Comparison of ENCODE assay signal across 14 mouse cellular contexts in the genomic region with DNA sequence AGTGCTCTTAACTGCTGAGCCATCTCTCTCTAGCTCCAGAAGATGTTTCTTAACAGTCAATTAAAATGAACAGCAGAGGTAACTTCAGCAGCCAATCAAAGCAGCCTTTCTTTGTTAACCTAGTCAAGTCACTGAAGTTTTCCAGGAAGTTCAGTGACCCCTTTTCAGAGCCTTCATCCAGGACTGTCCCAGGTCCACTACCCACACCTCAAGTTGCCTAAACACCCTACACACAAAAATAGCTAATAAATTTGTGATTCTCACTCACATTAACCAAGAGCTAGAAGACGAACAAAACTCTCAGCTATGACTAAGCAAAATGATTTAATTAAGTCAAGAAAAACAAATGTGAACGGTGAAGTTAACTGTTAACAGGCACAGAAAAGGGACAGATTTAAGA.
A peak's percentile ranks its signal among the peaks of the same experiment; 100 is the strongest.
DNase-seq lines count a peak whose midpoint lies in the region; ATAC-seq and TF ChIP-seq lines count a peak whose summit lies in the region.
"Had no signal": no experiment of that assay in that cellular context is flagged by ENCODE, and none has a peak within 500 bp of the region (broad histone marks: within the 10 kb centered on the region; RNA-seq: fewer than 3 reads in every experiment).

No protein-coding gene starts in this region.

- no peak overlapping the region for H3K4me3 ChIP-seq in heart, embryonic 16.5 days (ENCODE audit: low read length)
- H3K4me3 ChIP-seq in lung, embryonic 14.5 days (ENCODE audit: low read depth, low read length) = peak overlapping the region; percentile 17
- peak overlapping the region; percentile 40 to 54 for H3K4me3 ChIP-seq in MEL (ENCODE audit: control insufficient read depth in 1 of 2, insufficient read depth in 1 of 2, low read depth in 2 of 2, low read length in 2 of 2)
- no peak overlapping the region for H3K4me3 ChIP-seq in liver, postnatal 0 days (ENCODE audit: low read depth, low read length)
- H3K4me3 ChIP-seq in forebrain, embryonic 13.5 days = no peak overlapping the region

- H3K36me3 ChIP-seq in heart, embryonic 16.5 days (ENCODE audit: control insufficient read depth, insufficient read depth) = no peaks in the 10 kb centered on the region
- no peaks in the 10 kb centered on the region for H3K36me3 ChIP-seq in lung, embryonic 14.5 days (ENCODE audit: insufficient read depth)
- peaks cover 0 to 9% of the 10 kb centered on the region in 2 experiments; a peak in 2 of 4 replicates for H3K36me3 ChIP-seq in MEL (ENCODE audit: control insufficient read depth in 1 of 2, insufficient read depth in 2 of 2, low read length in 2 of 2)
- H3K36me3 ChIP-seq in liver, postnatal 0 days (replicated peaks; ENCODE audit: insufficient read depth, low read length) = no peaks in the 10 kb centered on the region
- H3K36me3 ChIP-seq in forebrain, embryonic 13.5 days (ENCODE audit: poor library complexity, severe bottlenecking) = no peaks in the 10 kb centered on the region
- H3K36me3 ChIP-seq: forebrain, embryonic 12.5 days had no signal

- no peak for TF ChIP-seq RAD21 in MEL (IDR thresholded peaks at IDR 0.05; ENCODE audit: low read depth, low read length)

- DNase-seq in heart, adult 9 months (ENCODE audit: low spot score in 2 of 2) = no peak
- DNase-seq in lung, embryonic 14.5 days = no peak
- DNase-seq in lung, postnatal 36 days = no peak
- peak; percentile 50 for DNase-seq in MEL (ENCODE audit: low read depth, low spot score)
- no peak for DNase-seq in liver, postnatal 0 days
- no peak for DNase-seq in gastrocnemius, postnatal 25 days
- DNase-seq: cerebellum, adult 18-20 months; gastrocnemius, postnatal 14 days; heart, postnatal 4 days; kidney, adult 18-20 months; lung, postnatal 14 days had no signal

- peak overlapping the region; percentile 54; the same call in 1 of the 2 replicates for H3K4me2 ChIP-seq in heart, embryonic 16.5 days (ENCODE audit: low read depth, low read length)
- peak overlapping the region; percentile 45; the same call in 1 of the 2 replicates for H3K4me2 ChIP-seq in lung, embryonic 14.5 days
- H3K4me2 ChIP-seq in liver, postnatal 0 days (ENCODE audit: low read depth, low read length) = peak overlapping the region; percentile 58
- H3K4me2 ChIP-seq in forebrain, embryonic 13.5 days = no peak overlapping the region

- no peak for TF ChIP-seq POLR2A in MEL (IDR thresholded peaks at IDR 0.05; ENCODE audit: control insufficient read depth in 1 of 2, insufficient read depth in 1 of 2, low read depth in 1 of 2, low read length in 2 of 2, poor library complexity in 1 of 2)

- H3K27me3 ChIP-seq in heart, embryonic 16.5 days (ENCODE audit: control insufficient read depth, insufficient read depth, low read length) = no peaks in the 10 kb centered on the region
- H3K27me3 ChIP-seq in lung, embryonic 14.5 days (ENCODE audit: insufficient read depth, low read length) = no peaks in the 10 kb centered on the region
- no peaks in the 10 kb centered on the region for H3K27me3 ChIP-seq in MEL (ENCODE audit: control insufficient read depth in 1 of 2, insufficient read depth in 2 of 2, low read length in 2 of 2)
- no peaks in the 10 kb centered on the region for H3K27me3 ChIP-seq in liver, postnatal 0 days (ENCODE audit: insufficient read depth, low read length)
- H3K27me3 ChIP-seq in forebrain, embryonic 13.5 days = no peaks in the 10 kb centered on the region
- H3K27me3 ChIP-seq: forebrain, embryonic 12.5 days had no signal

- H3K9me3 ChIP-seq in heart, embryonic 16.5 days (replicated peaks; ENCODE audit: control insufficient read depth, low read length) = no peaks in the 10 kb centered on the region
- no peaks in the 10 kb centered on the region for H3K9me3 ChIP-seq in lung, embryonic 14.5 days (ENCODE audit: low read depth, low read length)
- no peaks in the 10 kb centered on the region for H3K9me3 ChIP-seq in MEL (replicated peaks; ENCODE audit: insufficient read depth, low read length)
- no peaks in the 10 kb centered on the region for H3K9me3 ChIP-seq in liver, postnatal 0 days (ENCODE audit: low read length)
- H3K9me3 ChIP-seq in forebrain, embryonic 13.5 days (replicated peaks) = no peaks in the 10 kb centered on the region
- H3K9me3 ChIP-seq: forebrain, embryonic 12.5 days had no signal

- peaks cover 20% of the 10 kb centered on the region for H3K4me1 ChIP-seq in heart, embryonic 16.5 days (ENCODE audit: control insufficient read depth, insufficient read depth, low read length)
- H3K4me1 ChIP-seq in lung, embryonic 14.5 days (ENCODE audit: insufficient read depth) = peaks cover 7% of the 10 kb centered on the region; the same call in 1 of the 2 replicates
- peaks cover 0 to 11% of the 10 kb centered on the region in 2 experiments; a peak in 2 of 4 replicates for H3K4me1 ChIP-seq in MEL (ENCODE audit: control insufficient read depth in 1 of 2, insufficient read depth in 2 of 2, low read length in 2 of 2)
- no peaks in the 10 kb centered on the region; the same call in none of the 2 replicates for H3K4me1 ChIP-seq in liver, postnatal 0 days (ENCODE audit: insufficient read depth)
- H3K4me1 ChIP-seq in forebrain, embryonic 13.5 days = peaks cover 48% of the 10 kb centered on the region

- WGBS in heart, embryonic 16.5 days = 54% methylated on average over 2 of the region's 2 CpGs
- 52% methylated on average over 2 of the region's 2 CpGs for WGBS in lung, embryonic 14.5 days
- 35% methylated on average over 2 of the region's 2 CpGs for WGBS in liver, postnatal 0 days (ENCODE audit: insufficient replicate concordance)
- WGBS in forebrain, embryonic 13.5 days = 76% methylated on average over 2 of the region's 2 CpGs

- TF ChIP-seq CTCF in lung, embryonic 14.5 days (IDR thresholded peaks at IDR 0.05; ENCODE audit: low read depth) = no peak
- no peak for TF ChIP-seq CTCF in MEL (IDR thresholded peaks at IDR 0.05 in 2 of 3, conservative IDR thresholded peaks at IDR 0.05 in 1 of 3; ENCODE audit: control insufficient read depth in 1 of 3, insufficient read depth in 1 of 3, low read depth in 2 of 3, low read length in 3 of 3, poor library complexity in 1 of 3, severe bottlenecking in 1 of 3)
- no peak for TF ChIP-seq CTCF in liver, postnatal 0 days (IDR thresholded peaks at IDR 0.05; ENCODE audit: low read depth)

- no peak overlapping the region for H3K27ac ChIP-seq in heart, embryonic 16.5 days (ENCODE audit: low read length)
- no peak overlapping the region for H3K27ac ChIP-seq in lung, embryonic 14.5 days (ENCODE audit: low read depth)
- peak overlapping the region; percentile 39 for H3K27ac ChIP-seq in MEL (ENCODE audit: control insufficient read depth, low read depth, low read length)
- no peak overlapping the region for H3K27ac ChIP-seq in liver, postnatal 0 days (ENCODE audit: low read depth)
- H3K27ac ChIP-seq in forebrain, embryonic 13.5 days = no peak overlapping the region
- H3K27ac ChIP-seq: forebrain, embryonic 12.5 days had no signal

- no peaks in the 10 kb centered on the region; the same call in 1 of the 2 replicates for H3K79me2 ChIP-seq in MEL (ENCODE audit: control insufficient read depth, insufficient read depth, low read length, poor library complexity)

- no peak for TF ChIP-seq EP300 in MEL (IDR thresholded peaks at IDR 0.05; ENCODE audit: low read depth in 1 of 2, low read length in 2 of 2)
- no peak for TF ChIP-seq EP300 in liver, postnatal 0 days (IDR thresholded peaks at IDR 0.05; ENCODE audit: low read depth)

- H3K9ac ChIP-seq in heart, embryonic 16.5 days (ENCODE audit: low read length) = 0 out of 2 replicates have a peak overlapping the region, but pooled peaks have one; percentile 46
- H3K9ac ChIP-seq in lung, embryonic 14.5 days = no peak overlapping the region
- peak overlapping the region; percentile 47 for H3K9ac ChIP-seq in MEL (ENCODE audit: control insufficient read depth, low read depth, low read length, poor library complexity, severe bottlenecking)
- H3K9ac ChIP-seq in liver, postnatal 0 days (replicated peaks) = no peak overlapping the region
- no peak overlapping the region for H3K9ac ChIP-seq in forebrain, embryonic 13.5 days
- H3K9ac ChIP-seq: forebrain, embryonic 12.5 days had no signal

- ATAC-seq in heart, embryonic 16.5 days (replicated peaks; ENCODE audit: extremely low read depth, insufficient read depth, low FRiP score) = no peak
- no peak for ATAC-seq in lung, embryonic 14.5 days (ENCODE audit: insufficient read depth)
- no peak for ATAC-seq in liver, postnatal 0 days
- ATAC-seq in forebrain, embryonic 13.5 days = no peak

TF ChIP-seq in MEL, 35 proteins besides CTCF, POLR2A, EP300 and RAD21:
- TF ChIP-seq ZC3H11A (IDR thresholded peaks at IDR 0.05; ENCODE audit: low read depth, low read length) = no peak
- peak; percentile 51; the same call in 1 of the 2 replicates for TF ChIP-seq TBP (IDR thresholded peaks at IDR 0.05; ENCODE audit: low read depth, low read length)
- no peak for TF ChIP-seq SIN3A (IDR thresholded peaks at IDR 0.05; ENCODE audit: low read length)
- no peak for TF ChIP-seq TAL1 (IDR thresholded peaks at IDR 0.05; ENCODE audit: low read length)

Comparison
In these comparisons a context has a peak if more than half of its experiments do, and no peak if none do; other contexts are left out.
1. H3K4me3 ChIP-seq: peak in lung, embryonic 14.5 days (single experiment) and MEL (2 of 2); none in heart, embryonic 16.5 days (single experiment), liver, postnatal 0 days (single experiment) and forebrain, embryonic 13.5 days (single experiment).
2. H3K9ac ChIP-seq: peak in heart, embryonic 16.5 days (single experiment) and MEL (single experiment); none in lung, embryonic 14.5 days (single experiment), liver, postnatal 0 days (single experiment) and forebrain, embryonic 13.5 days (single experiment).